Mouse (Mus musculus) thymus, adult 2 months (tissue): ENCODE measurements around the gene Nppc. TPM values are rescaled to one million over a fixed set of nuclear protein-coding genes. Genes with fewer than 3 reads are reported as not detected.

ENCODE experiments used
- DNase-seq: peaks from one replicate; pipeline ENCODE4 v3.0.0; 2021
- H3K27ac ChIP-seq: fragments of 200-500 bp; 2 replicates; pipeline ENCODE4 v1.5.1; 2012; ENCODE audit warnings: low read length, control low read depth; ENCODE audit not compliant: control insufficient read depth, insufficient read depth
- H3K27me3 ChIP-seq: fragments of 200-500 bp; 2 replicates; pipeline ENCODE4 v1.6.1; 2012; ENCODE audit warnings: mild to moderate bottlenecking, low read length, moderate library complexity, mixed read lengths; ENCODE audit not compliant: control insufficient read depth, insufficient read depth
- H3K36me3 ChIP-seq: fragments of 200-500 bp; 2 replicates; pipeline ENCODE4 v1.6.1; 2012; ENCODE audit warnings: mild to moderate bottlenecking, low read length, moderate library complexity; ENCODE audit not compliant: control insufficient read depth, insufficient read depth
- H3K4me1 ChIP-seq: fragments of 200-500 bp; replicated peaks from 2 replicates; pipeline ENCODE4 v1.6.1; 2012; ENCODE audit warnings: low read length; ENCODE audit not compliant: control insufficient read depth, insufficient read depth
- H3K4me3 ChIP-seq: fragments of 200-500 bp; 2 replicates; pipeline ENCODE4 v1.5.1; 2012; ENCODE audit warnings: mild to moderate bottlenecking, low read length, control low read depth, moderate library complexity; ENCODE audit not compliant: control insufficient read depth, insufficient read depth
- CTCF ChIP-seq: fragments of 200-500 bp; IDR thresholded peaks from 2 replicates; pipeline ENCODE4 v1.5.1; 2012; ENCODE audit warnings: mild to moderate bottlenecking, control low read depth, low read length, moderate library complexity, borderline replicate concordance; ENCODE audit not compliant: control insufficient read depth, poor library complexity, insufficient read depth; ENCODE audit errors: extremely low read depth
- POLR2A ChIP-seq: fragments of 200-500 bp; IDR thresholded peaks from 2 replicates; pipeline ENCODE4 v1.6.1; 2012; ENCODE audit warnings: mild to moderate bottlenecking, low read length, control low read depth, moderate library complexity; ENCODE audit not compliant: control insufficient read depth, poor library complexity, insufficient read depth; ENCODE audit errors: extremely low read depth
- WGBS: fragments of 180-500 bp; shearing (Covaris S2); methylation state at CpG from one replicate; pipeline ENCODE4 v1.1.7; 2018; 5-methylcytosine and 5-hydroxymethylcytosine counted together
- polyA plus RNA-seq: library from polyadenylated mRNA; depleted of rRNA; stranded (reverse); fragments of >200 nt; gene quantifications from 2 replicates; pipeline ENCODE4 v1.2.3, GENCODE M21; 2012

Gene Nppc
- polyA plus RNA-seq, 1 experiment, result 0.89 TPM

DNA sequence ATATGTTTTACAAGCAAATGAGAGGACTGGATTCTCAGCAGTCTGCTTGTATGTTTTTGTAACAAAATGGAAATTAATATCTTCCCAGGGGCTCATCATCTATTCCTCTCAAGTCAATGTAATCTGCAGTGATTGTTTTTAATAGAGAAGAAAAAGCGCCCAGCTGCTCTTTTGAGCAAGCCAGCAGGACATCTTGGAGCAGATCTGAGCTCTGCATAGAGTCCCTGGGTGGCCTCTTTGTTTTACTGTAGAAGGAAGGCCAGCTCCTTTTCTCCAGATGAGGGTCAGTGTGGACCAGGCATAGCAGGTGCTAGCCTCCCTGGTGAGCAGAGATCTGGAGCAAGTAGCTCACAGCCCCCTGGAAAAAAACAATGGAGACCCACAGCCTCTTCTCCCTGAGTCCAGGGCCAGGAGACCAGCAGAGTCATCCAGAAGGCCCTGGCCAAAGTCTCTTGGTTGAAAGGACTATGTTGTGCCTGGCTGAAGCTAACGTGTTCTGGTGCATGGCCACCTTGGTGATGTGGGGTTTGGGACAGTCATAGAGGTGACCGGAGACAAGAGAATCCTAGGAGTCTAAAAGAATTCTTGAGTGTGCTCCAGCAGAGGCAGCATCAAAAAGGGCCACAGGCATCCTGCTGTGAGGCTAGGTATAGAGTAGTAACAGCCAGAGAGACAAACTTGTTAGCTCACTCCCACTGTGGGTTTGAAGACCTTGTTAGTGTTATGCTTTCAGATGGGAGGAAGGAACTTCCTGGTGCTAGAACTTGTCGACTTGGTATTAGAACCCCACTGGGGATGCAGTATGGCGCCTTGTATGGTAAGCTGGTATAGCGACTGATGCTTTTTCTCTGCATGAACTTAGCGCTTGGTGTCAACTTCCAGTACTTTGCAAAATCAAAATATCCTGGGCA is 36.3 kb downstream of the Nppc start:
- WGBS, result 89% methylated on average over 7 of the region's 7 CpGs
- H3K27ac ChIP-seq, result no peak overlapping the region
- no peaks in the 10 kb centered on the region for H3K36me3 ChIP-seq
- no peak for DNase-seq
- no peaks in the 10 kb centered on the region for H3K4me1 ChIP-seq
- H3K4me3 ChIP-seq, result no peak overlapping the region
- H3K27me3 ChIP-seq, result no peaks in the 10 kb centered on the region
- TF ChIP-seq CTCF (no peak), POLR2A (no peak)

DNA sequence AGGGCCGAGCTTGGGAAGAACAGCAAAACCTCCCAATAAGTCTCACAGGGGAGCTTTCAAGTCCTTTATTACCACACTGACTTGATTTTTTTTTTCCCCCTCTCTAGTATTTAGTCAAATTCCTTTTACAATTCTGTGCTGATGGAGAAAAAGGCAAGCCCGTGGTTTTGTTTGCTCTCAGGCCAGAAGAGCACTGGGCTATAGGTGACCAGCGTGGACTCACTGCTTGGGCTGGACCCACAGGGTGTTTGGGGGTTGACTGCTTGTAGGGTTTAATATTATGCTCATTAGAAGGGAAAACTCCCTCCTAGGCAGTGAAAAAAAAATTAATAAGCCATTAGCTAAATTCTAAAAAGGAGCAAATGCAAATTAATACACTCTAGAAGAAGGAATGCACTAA is 36.9 kb downstream of the Nppc start:
- no peak for DNase-seq
- no peak overlapping the region for H3K4me3 ChIP-seq
- H3K27ac ChIP-seq, result no peak overlapping the region
- no peaks in the 10 kb centered on the region for H3K36me3 ChIP-seq
- no peaks in the 10 kb centered on the region for H3K27me3 ChIP-seq
- H3K4me1 ChIP-seq, result no peaks in the 10 kb centered on the region
- WGBS, result 81% methylated on average over 3 of the region's 3 CpGs
- TF ChIP-seq POLR2A, result no peak
- TF ChIP-seq CTCF, result no peak

DNA sequence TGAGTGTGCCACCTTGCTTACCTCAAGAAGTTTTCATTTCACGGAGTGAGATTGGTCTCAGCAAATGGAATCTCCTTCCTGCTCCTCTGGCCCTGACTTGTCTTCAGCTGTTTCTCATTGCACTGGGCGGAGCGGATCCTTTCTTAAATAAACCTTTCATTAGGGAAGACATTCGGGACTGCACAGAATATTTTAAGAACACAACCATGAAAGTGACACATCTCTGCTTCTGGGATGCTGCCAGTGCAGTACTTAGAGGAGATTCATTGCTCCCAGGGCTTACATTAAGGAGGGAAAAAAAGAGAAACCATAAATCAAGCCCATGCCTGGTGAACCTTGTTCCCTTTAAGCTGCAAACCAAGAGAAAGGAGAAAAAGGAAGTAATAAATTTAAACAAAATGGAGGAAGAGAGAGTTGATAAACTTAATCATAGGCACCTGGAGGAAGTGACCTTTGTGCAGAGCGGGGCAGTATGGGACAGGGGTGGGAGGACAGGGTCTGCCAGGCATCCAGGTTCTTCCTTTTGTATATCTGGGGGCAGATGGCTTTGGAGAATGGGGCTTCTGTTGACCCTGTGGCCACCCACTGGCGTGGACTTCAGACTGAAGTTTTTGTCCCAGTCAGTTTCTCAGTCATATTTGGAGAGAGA is 37.5 kb downstream of the Nppc start:
- TF ChIP-seq POLR2A (no peak), CTCF (no peak)
- H3K27ac ChIP-seq, result no peak overlapping the region

DNA sequence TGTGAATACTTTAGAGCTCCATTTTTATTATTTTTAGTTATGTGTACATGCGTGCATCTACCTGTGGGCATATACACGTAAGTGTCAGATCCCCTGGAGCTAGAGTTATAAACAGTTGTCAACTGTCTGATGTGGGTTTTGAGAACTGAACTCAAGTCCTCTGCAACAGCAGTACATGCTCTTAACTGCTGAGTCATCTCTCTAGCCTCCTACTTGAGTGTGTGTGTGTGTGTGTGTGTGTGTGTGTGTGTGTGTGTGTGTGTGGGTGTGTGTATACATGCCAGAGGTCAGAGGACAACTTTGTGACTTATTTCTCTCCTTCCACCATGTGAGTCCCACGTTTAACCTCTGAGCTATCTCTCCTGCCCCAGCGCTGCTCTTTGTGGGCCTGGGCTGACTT is 39.8 kb downstream of the Nppc start:
- TF ChIP-seq POLR2A (no peak), CTCF (no peak)
- 44% methylated on average over 4 of the region's 4 CpGs for WGBS

More for the DNA sequence above, 37.5 kb downstream of the Nppc start:
- DNase-seq, result no peak
- Histone ChIP-seq H3K36me3 (no peaks in the 10 kb centered on the region), H3K4me3 (no peak overlapping the region), H3K4me1 (no peaks in the 10 kb centered on the region), H3K27me3 (no peaks in the 10 kb centered on the region)
- WGBS, result 72% methylated on average over 6 of the region's 6 CpGs

DNA sequence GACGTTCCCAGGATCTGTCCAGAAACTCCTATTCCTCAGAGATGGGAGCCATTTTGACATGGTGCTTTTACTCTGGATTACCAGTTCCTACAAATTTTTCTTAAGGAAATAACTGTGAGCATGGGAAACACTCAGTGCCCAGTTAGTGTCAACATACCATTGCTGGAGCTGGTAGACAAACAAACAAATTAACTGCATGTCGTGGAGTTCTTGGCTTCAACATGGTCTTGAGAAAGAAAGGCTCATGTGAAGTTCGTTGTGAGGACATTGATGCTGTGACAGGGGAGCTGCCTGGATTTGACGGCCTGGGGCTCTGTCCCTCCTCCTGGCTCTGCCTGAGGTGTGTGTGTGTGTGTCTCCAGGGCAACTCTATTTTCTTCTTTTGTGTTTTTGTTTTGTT is 40.4 kb downstream of the Nppc start:
- Histone ChIP-seq H3K4me1 (no peaks in the 10 kb centered on the region), H3K27ac (no peak overlapping the region), H3K36me3 (no peaks in the 10 kb centered on the region), H3K4me3 (no peak overlapping the region), H3K27me3 (no peaks in the 10 kb centered on the region)
- TF ChIP-seq POLR2A (no peak), CTCF (no peak)
- 87% methylated on average over 4 of the region's 4 CpGs for WGBS
- no peak for DNase-seq

More for the DNA sequence above, 39.8 kb downstream of the Nppc start:
- Histone ChIP-seq H3K27me3 (no peaks in the 10 kb centered on the region), H3K27ac (no peak overlapping the region), H3K36me3 (no peaks in the 10 kb centered on the region), H3K4me1 (no peaks in the 10 kb centered on the region), H3K4me3 (no peak overlapping the region)
- no peak for DNase-seq

DNA sequence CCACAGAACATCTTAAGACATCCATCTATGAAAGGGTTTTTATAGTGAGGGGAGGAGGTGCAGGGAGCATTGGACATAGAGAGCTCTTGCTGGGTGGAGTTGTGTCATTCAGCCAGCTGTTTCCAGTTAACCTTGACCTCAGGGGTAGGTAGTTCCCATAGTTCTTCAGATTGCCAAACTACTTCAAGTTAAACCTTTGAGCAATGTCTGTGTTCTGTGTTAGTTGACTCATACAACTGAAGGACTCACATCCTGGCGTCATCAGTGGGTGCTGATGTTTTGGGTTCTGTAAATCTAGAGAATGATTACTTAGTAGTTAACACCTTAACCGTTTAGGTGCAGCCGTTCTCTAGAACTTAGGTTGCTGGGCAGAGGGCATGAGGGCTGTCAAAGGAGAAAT is 42.1 kb downstream of the Nppc start:
- 94% methylated on average over 3 of the region's 3 CpGs for WGBS

More for the DNA sequence above, 42.1 kb downstream of the Nppc start:
- no peaks in the 10 kb centered on the region for H3K36me3 ChIP-seq
- H3K4me1 ChIP-seq, result no peaks in the 10 kb centered on the region
- TF ChIP-seq CTCF (no peak), POLR2A (no peak)
- no peak overlapping the region for H3K4me3 ChIP-seq
- no peak overlapping the region for H3K27ac ChIP-seq
- DNase-seq, result no peak
- no peaks in the 10 kb centered on the region for H3K27me3 ChIP-seq
